Mouse (Mus musculus) limb, embryonic 13.5 days (tissue): ENCODE data around the gene Tigar. TPM values are rescaled to one million over a fixed set of nuclear protein-coding genes. Genes with fewer than 3 reads are reported as not detected.

Experiments used
- ATAC-seq: fragments of 200-750 bp; cut with Nextera tagmentation; 2 replicates; pipeline ENCODE4 v1.8.0; 2017; ENCODE audit warnings: low read depth, moderate number of reproducible peaks, moderate TSS enrichment; ENCODE audit not compliant: low FRiP score
- H3K27ac ChIP-seq: fragments of 300-500 bp; sonication (generic); 2 replicates; pipeline ENCODE4 v1.5.1; 2015; ENCODE audit warnings: inconsistent platforms, mild to moderate bottlenecking, moderate library complexity
- H3K27me3 ChIP-seq: fragments of 300-500 bp; sonication (generic); 2 replicates; pipeline ENCODE4 v1.6.1; 2015; ENCODE audit warnings: mild to moderate bottlenecking, inconsistent platforms
- H3K36me3 ChIP-seq: fragments of 300-500 bp; sonication (generic); 2 replicates; pipeline ENCODE4 v1.6.1; 2015; ENCODE audit warnings: inconsistent platforms, mild to moderate bottlenecking, moderate library complexity
- H3K4me1 ChIP-seq: fragments of 300-500 bp; sonication (generic); 2 replicates; pipeline ENCODE4 v1.6.1; 2015; ENCODE audit warnings: inconsistent platforms
- H3K4me2 ChIP-seq: fragments of 300-500 bp; sonication (generic); replicated peaks from 2 replicates; pipeline ENCODE4 v1.6.1; 2015; ENCODE audit warnings: inconsistent platforms, mild to moderate bottlenecking, moderate library complexity
- H3K4me3 ChIP-seq: fragments of 300-500 bp; sonication (generic); 2 replicates; pipeline ENCODE4 v1.5.1; 2015; ENCODE audit warnings: moderate library complexity, mild to moderate bottlenecking, inconsistent platforms
- H3K9ac ChIP-seq: fragments of 300-500 bp; sonication (generic); 2 replicates; pipeline ENCODE4 v1.6.1; 2015; ENCODE audit warnings: mild to moderate bottlenecking, inconsistent platforms
- H3K9me3 ChIP-seq: fragments of 300-500 bp; sonication (generic); 2 replicates; pipeline ENCODE4 v1.6.1; 2016; ENCODE audit warnings: inconsistent platforms
- WGBS: fragments of 180-500 bp; shearing (Covaris S2); methylation state at CpG from one replicate; pipeline ENCODE4 v1.1.7; 2015; 5-methylcytosine and 5-hydroxymethylcytosine counted together
- polyA plus RNA-seq: library from polyadenylated mRNA; unstranded; fragments of >200 nt; fragmentation: Nextera tagmentation; extraction: Ambion mirVana; gene quantifications from 2 replicates; pipeline ENCODE4 v1.2.1, GENCODE M21; 2015

The Tigar gene
- polyA plus RNA-seq, 1 experiment from 2014 or later, result 3.1 TPM

GRCm38 (mm10) chr6:127149303-127149943 is 40.1 kb upstream of the Tigar start:
- H3K4me2 ChIP-seq, result peak overlapping the region; percentile 88
- ATAC-seq, result no peak
- H3K27me3 ChIP-seq, result no peaks in the 10 kb centered on the region
- H3K36me3 ChIP-seq, result peaks cover 28% of the 10 kb centered on the region
- H3K9me3 ChIP-seq, result no peaks in the 10 kb centered on the region
- under 1% methylated on average over 30 of the region's 30 CpGs for WGBS
- H3K27ac ChIP-seq, result peak overlapping the region; percentile 98
- peaks cover 65% of the 10 kb centered on the region for H3K4me1 ChIP-seq
- peak overlapping the region; percentile 92 for H3K4me3 ChIP-seq
- peak overlapping the region; percentile 98 for H3K9ac ChIP-seq

- ATAC-seq, result no peak
- H3K27me3 ChIP-seq, result no peaks in the 10 kb centered on the region
- H3K4me2 ChIP-seq, result peak overlapping the region; percentile 88
- 3% methylated on average over 20 of the region's 20 CpGs for WGBS
- peak overlapping the region; percentile 98 for H3K9ac ChIP-seq
- peaks cover 67% of the 10 kb centered on the region for H3K4me1 ChIP-seq
- peak overlapping the region; percentile 98 for H3K27ac ChIP-seq
- no peaks in the 10 kb centered on the region for H3K9me3 ChIP-seq
- H3K36me3 ChIP-seq, result peaks cover 35% of the 10 kb centered on the region
- peak overlapping the region; percentile 92 for H3K4me3 ChIP-seq
Measured at GRCm38 (mm10) chr6:127148526-127149302, 39.4 kb upstream of the Tigar start.

GRCm38 (mm10) chr6:127147665-127148064 is 38.3 kb upstream of the Tigar start:
- H3K4me1 ChIP-seq, result peaks cover 67% of the 10 kb centered on the region
- H3K9ac ChIP-seq, result no peak overlapping the region
- H3K4me3 ChIP-seq, result peak overlapping the region; percentile 92
- under 1% methylated on average over 4 of the region's 4 CpGs for WGBS
- H3K9me3 ChIP-seq, result no peaks in the 10 kb centered on the region
- H3K27me3 ChIP-seq, result no peaks in the 10 kb centered on the region
- peak overlapping the region; percentile 98; the same call in 1 of the 2 replicates for H3K27ac ChIP-seq
- H3K4me2 ChIP-seq, result peak overlapping the region; percentile 88
- ATAC-seq, result peak; percentile 13; the same call in 1 of the 2 replicates
- peaks cover 45% of the 10 kb centered on the region for H3K36me3 ChIP-seq

GRCm38 (mm10) chr6:127146322-127146947 is 37.1 kb upstream of the Tigar start:
- Histone ChIP-seq H3K4me1 (peaks cover 60% of the 10 kb centered on the region), H3K27me3 (no peaks in the 10 kb centered on the region), H3K9me3 (no peaks in the 10 kb centered on the region), H3K4me2 (peak overlapping the region; percentile 27), H3K9ac (peak overlapping the region; percentile 54; the same call in 1 of the 2 replicates), H3K4me3 (0 out of 2 replicates have a peak overlapping the region, but pooled peaks have one; percentile 5), H3K36me3 (peaks cover 55% of the 10 kb centered on the region), H3K27ac (no peak overlapping the region)
- no peak for ATAC-seq
- 90% methylated on average over 3 of the region's 3 CpGs for WGBS

- Histone ChIP-seq H3K4me2 (peak overlapping the region; percentile 27), H3K4me1 (peaks cover 56% of the 10 kb centered on the region), H3K9ac (peak overlapping the region; percentile 54), H3K9me3 (no peaks in the 10 kb centered on the region), H3K4me3 (peak overlapping the region; percentile 5; the same call in 1 of the 2 replicates), H3K36me3 (peaks cover 63% of the 10 kb centered on the region), H3K27ac (0 out of 2 replicates have a peak overlapping the region, but pooled peaks have one; percentile 15), H3K27me3 (no peaks in the 10 kb centered on the region)
- ATAC-seq, result no peak
- 55% methylated on average over 20 of the region's 20 CpGs for WGBS
Measured at GRCm38 (mm10) chr6:127145464-127146190, 36.3 kb upstream of the Tigar start.

GRCm38 (mm10) chr6:127143576-127144288 is 34.4 kb upstream of the Tigar start:
- Histone ChIP-seq H3K36me3 (peaks cover 82% of the 10 kb centered on the region), H3K27ac (no peak overlapping the region; the same call in none of the 2 replicates), H3K9me3 (no peaks in the 10 kb centered on the region), H3K4me3 (no peak overlapping the region), H3K9ac (0 out of 2 replicates have a peak overlapping the region, but pooled peaks have one; percentile 19), H3K27me3 (no peaks in the 10 kb centered on the region), H3K4me2 (peak overlapping the region; percentile 11; the same call in 1 of the 2 replicates), H3K4me1 (peaks cover 56% of the 10 kb centered on the region)
- WGBS, result 83% methylated on average over 7 of the region's 7 CpGs
- no peak for ATAC-seq

- Histone ChIP-seq H3K27me3 (no peaks in the 10 kb centered on the region), H3K4me2 (no peak overlapping the region), H3K27ac (peak overlapping the region; percentile 28; the same call in 1 of the 2 replicates), H3K9me3 (no peaks in the 10 kb centered on the region), H3K9ac (no peak overlapping the region), H3K4me3 (no peak overlapping the region), H3K4me1 (peaks cover 55% of the 10 kb centered on the region), H3K36me3 (peaks cover 88% of the 10 kb centered on the region)
- 77% methylated on average over 10 of the region's 10 CpGs for WGBS
- ATAC-seq, result no peak
Measured at GRCm38 (mm10) chr6:127143124-127143520, 33.8 kb upstream of the Tigar start.

GRCm38 (mm10) chr6:127142154-127143123 is 33.1 kb upstream of the Tigar start:
- Histone ChIP-seq H3K9ac (no peak overlapping the region), H3K4me2 (0 out of 2 replicates have a peak overlapping the region, but pooled peaks have one; percentile 25), H3K4me1 (peaks cover 48% of the 10 kb centered on the region), H3K36me3 (peaks cover 95% of the 10 kb centered on the region), H3K27ac (peak overlapping the region; percentile 28; the same call in 1 of the 2 replicates), H3K9me3 (no peaks in the 10 kb centered on the region), H3K4me3 (no peak overlapping the region), H3K27me3 (no peaks in the 10 kb centered on the region)
- 31% methylated on average over 9 of the region's 10 CpGs for WGBS
- no peak for ATAC-seq

GRCm38 (mm10) chr6:127138962-127139361 is 29.6 kb upstream of the Tigar start:
- 94% methylated on average over 11 of the region's 11 CpGs for WGBS
- Histone ChIP-seq H3K9ac (0 out of 2 replicates have a peak overlapping the region, but pooled peaks have one; percentile 14), H3K4me3 (no peak overlapping the region), H3K27me3 (no peaks in the 10 kb centered on the region), H3K36me3 (peaks cover 96% of the 10 kb centered on the region), H3K27ac (no peak overlapping the region), H3K4me2 (no peak overlapping the region), H3K9me3 (no peaks in the 10 kb centered on the region), H3K4me1 (peaks cover 14% of the 10 kb centered on the region)
- ATAC-seq, result no peak
